Comparison of ENCODE assay signal across 10 mouse cellular contexts in genomic region chr12:83929186-83929804, GRCm38 (mm10). TPM values are rescaled to one million over a fixed set of nuclear protein-coding genes. Genes with fewer than 3 reads are reported as not detected.
DNase-seq lines count a peak whose midpoint lies in the region; ATAC-seq and TF ChIP-seq lines count a peak whose summit lies in the region.
"Had no signal": no experiment of that assay in that cellular context is flagged by ENCODE, and none has a peak within 500 bp of the region (broad histone marks: within the 10 kb centered on the region; RNA-seq: fewer than 3 reads in every experiment).

No protein-coding gene starts in this region.

- H3K9ac ChIP-seq in lung, postnatal 0 days (replicated peaks; ENCODE audit: low read depth): no peak overlapping the region
- no peak overlapping the region for H3K9ac ChIP-seq in heart, embryonic 12.5 days

- peak overlapping the region; percentile 66 for H3K27ac ChIP-seq in lung, postnatal 0 days (ENCODE audit: low read length)
- peak overlapping the region; percentile 56; the same call in 1 of the 2 replicates for H3K27ac ChIP-seq in heart, embryonic 12.5 days (ENCODE audit: poor library complexity, severe bottlenecking)
- no peak overlapping the region for H3K27ac ChIP-seq in embryonic facial prominence, embryonic 10.5 days (replicated peaks)
- H3K27ac ChIP-seq: kidney, postnatal 0 days had no signal

- no peaks in the 10 kb centered on the region for H3K27me3 ChIP-seq in lung, postnatal 0 days (replicated peaks; ENCODE audit: insufficient read depth, low read length)
- no peaks in the 10 kb centered on the region for H3K27me3 ChIP-seq in heart, embryonic 12.5 days (replicated peaks)
- no peaks in the 10 kb centered on the region for H3K27me3 ChIP-seq in embryonic facial prominence, embryonic 10.5 days (replicated peaks; ENCODE audit: low read depth, poor library complexity, severe bottlenecking)

- no peak for TF ChIP-seq CTCF in lung, postnatal 0 days (IDR thresholded peaks at IDR 0.05)

- H3K4me2 ChIP-seq in lung, postnatal 0 days (replicated peaks; ENCODE audit: low read depth, low read length): no peak overlapping the region
- no peak overlapping the region for H3K4me2 ChIP-seq in heart, embryonic 12.5 days

- ATAC-seq in lung, postnatal 0 days: peak; percentile 36
- ATAC-seq in heart, embryonic 12.5 days (ENCODE audit: insufficient number of reproducible peaks, low FRiP score): 0 out of 2 replicates have a peak, but pooled peaks have one; percentile 57
- peak; percentile 85 for ATAC-seq in megakaryocyte, adult 5-6 weeks (ENCODE audit: poor library complexity, severe bottlenecking)

- no peaks in the 10 kb centered on the region for H3K36me3 ChIP-seq in lung, postnatal 0 days (ENCODE audit: insufficient read depth, low read length)
- H3K36me3 ChIP-seq in heart, embryonic 12.5 days: no peaks in the 10 kb centered on the region
- H3K36me3 ChIP-seq in embryonic facial prominence, embryonic 10.5 days (replicated peaks): no peaks in the 10 kb centered on the region

- H3K4me1 ChIP-seq in lung, postnatal 0 days (ENCODE audit: insufficient read depth, low read depth, low read length): peaks cover 17% of the 10 kb centered on the region; the same call in 1 of the 2 replicates
- H3K4me1 ChIP-seq in heart, embryonic 12.5 days (replicated peaks): peaks cover 36% of the 10 kb centered on the region
- H3K4me1 ChIP-seq in embryonic facial prominence, embryonic 10.5 days: peaks cover 7% of the 10 kb centered on the region

- peak; percentile 84 for TF ChIP-seq EP300 in lung, postnatal 0 days (IDR thresholded peaks at IDR 0.05)

- H3K4me3 ChIP-seq in lung, postnatal 0 days (ENCODE audit: low read depth, low read length): no peak overlapping the region
- no peak overlapping the region for H3K4me3 ChIP-seq in heart, embryonic 12.5 days
- no peak overlapping the region for H3K4me3 ChIP-seq in embryonic facial prominence, embryonic 10.5 days

- DNase-seq in lung, postnatal 0 days (ENCODE audit: low spot score): peak; percentile 38
- DNase-seq in lung, postnatal 10 days: no peak
- peak; percentile 39 for DNase-seq in T-cell, adult 2 months (ENCODE audit: low spot score)
- no peak for DNase-seq in frontal cortex, postnatal 10 days (ENCODE audit: low spot score in 2 of 2)
- DNase-seq in embryonic facial prominence, embryonic 10.5 days (ENCODE audit: low spot score): no peak
- no peak for DNase-seq in adrenal gland, postnatal 25 days
- DNase-seq: gastrocnemius, postnatal 36 days had no signal

- H3K9me3 ChIP-seq in lung, postnatal 0 days (ENCODE audit: low read length): no peaks in the 10 kb centered on the region
- H3K9me3 ChIP-seq in heart, embryonic 12.5 days (replicated peaks): peaks cover 1% of the 10 kb centered on the region; the same call in 1 of the 2 replicates
- H3K9me3 ChIP-seq in embryonic facial prominence, embryonic 10.5 days: no peaks in the 10 kb centered on the region

- 25% methylated on average over 2 of the region's 2 CpGs for WGBS in lung, postnatal 0 days
- 10% methylated on average over 2 of the region's 2 CpGs for WGBS in heart, embryonic 12.5 days
- WGBS in embryonic facial prominence, embryonic 10.5 days: 31% methylated on average over 2 of the region's 2 CpGs

RNA-seq across cellular contexts. Expression of gene Numb, which starts 7.6 kb away (rescaled TPM):
- polyA plus RNA-seq in lung, postnatal 0 days (2015; fragmentation: Nextera tagmentation; extraction: Ambion mirVana): 52.6 and 57.8 TPM in 2 replicates
- 40.6 and 43.7 TPM in 2 replicates for polyA plus RNA-seq in heart, embryonic 12.5 days (2016; fragmentation: Nextera tagmentation; extraction: Ambion mirVana)
- total RNA-seq in megakaryocyte, adult 5-6 weeks (2015): 28.4 and 35.7 TPM in 2 replicates
- total RNA-seq in megakaryocyte, adult 5-6 weeks (2017): 34.4 and 36.0 TPM in 2 replicates
- polyA plus RNA-seq in embryonic facial prominence, embryonic 10.5 days (2016; fragmentation: Nextera tagmentation; extraction: Ambion mirVana): 39.3 and 41.9 TPM in 2 replicates
- total RNA-seq in adrenal gland, postnatal 25 days (2021): 47.5 and 52.1 TPM in 2 replicates

RNA-seq across cellular contexts. Expression of gene Riox1, which starts 21.1 kb away (rescaled TPM):
- 11.7 and 11.9 TPM in 2 replicates for polyA plus RNA-seq in lung, postnatal 0 days (2015; fragmentation: Nextera tagmentation; extraction: Ambion mirVana)
- polyA plus RNA-seq in heart, embryonic 12.5 days (2016; fragmentation: Nextera tagmentation; extraction: Ambion mirVana): 14.7 and 16.5 TPM in 2 replicates
- 10.1 and 11.2 TPM in 2 replicates for total RNA-seq in megakaryocyte, adult 5-6 weeks (2015)
- total RNA-seq in megakaryocyte, adult 5-6 weeks (2017): 10.1 and 13.4 TPM in 2 replicates
- 15.9 and 16.8 TPM in 2 replicates for polyA plus RNA-seq in embryonic facial prominence, embryonic 10.5 days (2016; fragmentation: Nextera tagmentation; extraction: Ambion mirVana)
- total RNA-seq in adrenal gland, postnatal 25 days (2021): 15.4 and 16.2 TPM in 2 replicates

RNA-seq across cellular contexts. Expression of gene Heatr4, which starts 55.4 kb away (rescaled TPM):
- not detected in 2 replicates for polyA plus RNA-seq in lung, postnatal 0 days (2015; fragmentation: Nextera tagmentation; extraction: Ambion mirVana)
- not detected in 2 replicates for polyA plus RNA-seq in heart, embryonic 12.5 days (2016; fragmentation: Nextera tagmentation; extraction: Ambion mirVana)
- not detected in 2 replicates for total RNA-seq in megakaryocyte, adult 5-6 weeks (2015)
- total RNA-seq in megakaryocyte, adult 5-6 weeks (2017): not detected in 2 replicates
- polyA plus RNA-seq in embryonic facial prominence, embryonic 10.5 days (2016; fragmentation: Nextera tagmentation; extraction: Ambion mirVana): not detected in 2 replicates
- total RNA-seq in adrenal gland, postnatal 25 days (2021): not detected in 2 replicates
- total RNA-seq: gastrocnemius, postnatal 36 days had no signal
- polyA plus RNA-seq: kidney, postnatal 0 days had no signal

RNA-seq across cellular contexts. Expression of gene Acot2, which starts 58.4 kb away (rescaled TPM):
- polyA plus RNA-seq in lung, postnatal 0 days (2015; fragmentation: Nextera tagmentation; extraction: Ambion mirVana): 79.7 and 99.8 TPM in 2 replicates
- polyA plus RNA-seq in heart, embryonic 12.5 days (2016; fragmentation: Nextera tagmentation; extraction: Ambion mirVana): 43.8 and 45.1 TPM in 2 replicates
- total RNA-seq in megakaryocyte, adult 5-6 weeks (2015): 4.2 and 8.0 TPM in 2 replicates
- 1.4 and 5.4 TPM in 2 replicates for total RNA-seq in megakaryocyte, adult 5-6 weeks (2017)
- 18.9 and 19.1 TPM in 2 replicates for polyA plus RNA-seq in embryonic facial prominence, embryonic 10.5 days (2016; fragmentation: Nextera tagmentation; extraction: Ambion mirVana)
- total RNA-seq in adrenal gland, postnatal 25 days (2021): 15.2 and 17.1 TPM in 2 replicates

Comparison
In these comparisons a context has a peak if more than half of its experiments do, and no peak if none do; other contexts are left out.
1. DNase-seq: peak in lung, postnatal 0 days (single experiment) and T-cell, adult 2 months (single experiment); none in lung, postnatal 10 days (single experiment), frontal cortex, postnatal 10 days (0 of 2), embryonic facial prominence, embryonic 10.5 days (single experiment) and adrenal gland, postnatal 25 days (single experiment).
2. Peak in every context shown above with its lines, with median percentiles within 50 percentile points of each other: ATAC-seq.